Mouse (Mus musculus): Measurements from ENCODE around the gene Knstrn.

The Knstrn gene

DNA sequence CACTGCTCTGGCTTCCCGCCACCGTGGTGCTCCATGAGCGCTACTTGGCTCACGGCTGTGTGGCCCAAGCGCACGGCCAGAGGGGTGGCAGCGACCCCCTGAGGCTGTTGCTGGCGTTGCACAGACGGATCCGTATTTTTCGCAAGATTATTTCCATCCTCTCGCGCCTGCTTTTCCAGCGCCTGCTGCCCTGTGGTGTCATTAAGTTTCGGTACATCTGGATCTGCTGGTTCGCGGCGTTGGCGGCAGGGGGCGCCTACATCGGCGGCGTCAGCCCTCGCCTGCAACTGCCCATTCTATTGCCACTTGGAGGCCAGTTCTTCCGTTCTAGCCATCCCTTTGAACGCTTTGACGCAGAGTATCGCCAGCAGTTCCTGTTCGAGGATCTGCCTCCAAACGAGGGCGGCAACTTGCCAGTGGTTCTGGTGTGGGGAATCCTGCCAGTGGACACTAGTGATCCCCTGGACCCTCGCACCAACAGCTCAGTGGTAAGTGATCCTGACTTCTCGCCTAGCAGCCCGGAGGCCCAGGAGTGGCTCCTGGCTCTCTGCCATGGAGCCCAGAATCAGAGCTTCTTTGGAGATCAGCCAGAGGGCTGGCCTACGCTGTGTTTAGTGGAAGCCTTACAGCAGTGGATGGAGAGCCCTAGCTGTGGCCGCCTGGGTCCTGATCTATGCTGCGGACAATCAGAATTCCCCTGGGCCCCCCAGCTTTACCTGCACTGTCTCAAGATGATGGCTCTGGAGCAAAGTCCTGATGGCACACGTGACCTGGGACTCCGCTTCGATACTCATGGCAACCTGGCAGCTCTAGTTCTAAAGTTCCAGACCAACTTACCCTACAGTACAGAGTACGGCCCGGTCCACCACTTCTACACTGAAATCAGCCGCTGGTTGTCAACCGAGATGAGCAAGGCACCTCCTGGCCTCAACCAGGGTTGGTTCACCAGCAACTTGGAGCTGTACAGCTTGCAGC, 23.0 kb upstream of the Knstrn start:
- DNase-seq (ENCODE audit: low spot score in 2 of 2): peak; percentile 58 to 67

DNA sequence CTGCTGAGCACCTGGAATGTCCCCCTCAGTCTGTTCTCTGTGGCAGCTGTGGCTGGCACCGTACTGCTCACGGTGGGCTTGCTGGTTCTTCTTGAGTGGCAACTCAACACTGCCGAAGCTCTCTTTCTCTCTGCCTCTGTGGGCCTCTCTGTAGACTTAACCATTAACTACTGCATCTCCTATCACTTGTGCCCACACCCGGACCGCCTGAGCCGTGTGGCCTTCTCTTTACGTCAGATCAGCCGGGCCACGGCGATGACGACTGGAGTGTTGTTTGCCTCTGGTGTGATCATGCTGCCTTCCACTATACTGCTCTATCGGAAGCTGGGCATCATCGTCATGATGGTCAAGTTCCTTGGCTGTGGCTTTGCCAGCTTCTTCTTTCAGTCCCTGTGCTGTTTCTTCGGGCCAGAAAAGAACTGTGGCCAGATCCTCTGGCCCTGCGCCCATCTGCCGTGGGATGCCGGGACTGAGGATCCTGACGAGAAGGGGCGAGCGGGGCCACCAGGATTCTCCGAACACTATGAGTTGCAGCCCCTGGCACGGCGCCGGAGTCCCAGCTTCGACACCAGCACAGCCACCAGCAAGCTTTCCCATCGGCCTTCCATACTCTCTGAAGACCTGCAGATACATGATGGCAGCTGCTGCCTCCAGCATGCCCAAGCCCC, 22.1 kb upstream of the Knstrn start:
- no peak for DNase-seq (ENCODE audit: low spot score in 2 of 2)

DNA sequence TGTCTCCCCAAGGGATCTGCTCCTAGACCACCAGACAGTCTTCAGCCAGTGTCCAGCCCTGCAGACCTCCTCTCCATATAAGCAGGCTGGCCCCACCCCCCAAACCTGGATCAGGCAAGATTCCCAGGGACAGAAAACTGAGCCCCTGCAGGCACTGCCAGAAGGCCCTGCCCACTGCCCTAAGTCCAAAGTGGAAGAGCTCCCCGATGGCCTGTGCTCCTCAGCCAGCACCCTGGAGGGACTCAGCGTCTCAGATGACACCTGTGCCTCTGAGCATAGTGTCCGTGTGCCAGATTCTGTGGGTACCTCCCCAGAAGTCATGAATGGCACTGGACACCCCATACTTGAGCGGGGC, 21.6 kb upstream of the Knstrn start:
- DNase-seq (ENCODE audit: low spot score in 2 of 2): no peak

DNA sequence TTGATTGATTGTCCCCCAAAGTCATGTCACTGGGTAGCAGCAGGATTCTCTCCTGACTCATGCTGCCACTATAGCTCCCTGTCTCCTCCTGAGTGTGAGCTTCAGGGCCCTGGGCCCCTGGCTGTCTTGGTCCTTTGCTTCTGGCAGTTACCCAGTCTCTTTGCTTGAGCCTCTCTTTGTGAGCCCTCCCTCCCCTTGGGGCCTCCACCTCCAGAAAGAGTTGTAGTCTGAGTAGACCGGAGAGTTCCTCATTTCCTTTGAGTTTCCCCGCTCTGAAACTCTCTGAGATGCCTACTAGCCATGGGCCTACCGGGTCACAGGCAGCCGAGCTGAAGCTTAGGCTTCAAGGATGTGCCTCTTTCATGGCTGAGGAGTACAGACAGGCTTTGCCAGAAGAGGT, 20.2 kb upstream of the Knstrn start:
- DNase-seq (ENCODE audit: low spot score in 2 of 2): no peak

DNA sequence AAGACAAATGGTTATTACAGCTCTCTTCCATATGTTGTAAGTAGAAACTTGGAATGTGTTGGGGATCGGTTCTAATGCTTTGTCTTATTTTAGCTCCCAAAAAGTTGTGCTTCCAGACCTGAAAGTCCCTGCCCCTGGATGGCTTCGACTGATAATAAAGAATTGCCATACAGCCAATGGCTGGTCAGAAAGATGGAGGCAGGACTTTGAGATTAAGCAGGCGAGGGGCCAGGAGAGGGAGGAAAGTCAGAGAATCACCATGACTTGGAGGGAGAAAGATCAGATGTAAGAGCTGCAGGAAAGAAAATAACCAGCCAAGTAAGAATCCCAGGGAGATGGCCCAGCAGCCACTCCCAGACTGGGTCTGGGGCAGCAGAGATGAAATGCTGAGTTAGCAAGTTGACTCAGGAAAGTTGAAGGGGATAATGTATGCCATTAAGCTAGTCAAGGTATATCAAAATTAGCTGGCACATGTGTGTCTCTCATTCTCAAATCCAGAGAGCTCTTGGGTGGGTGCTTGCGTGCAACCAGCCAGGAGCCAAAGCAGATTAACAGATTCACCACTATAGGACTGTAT, 11.2 kb upstream of the Knstrn start:
- no peak for DNase-seq (ENCODE audit: low spot score in 2 of 2)

DNA sequence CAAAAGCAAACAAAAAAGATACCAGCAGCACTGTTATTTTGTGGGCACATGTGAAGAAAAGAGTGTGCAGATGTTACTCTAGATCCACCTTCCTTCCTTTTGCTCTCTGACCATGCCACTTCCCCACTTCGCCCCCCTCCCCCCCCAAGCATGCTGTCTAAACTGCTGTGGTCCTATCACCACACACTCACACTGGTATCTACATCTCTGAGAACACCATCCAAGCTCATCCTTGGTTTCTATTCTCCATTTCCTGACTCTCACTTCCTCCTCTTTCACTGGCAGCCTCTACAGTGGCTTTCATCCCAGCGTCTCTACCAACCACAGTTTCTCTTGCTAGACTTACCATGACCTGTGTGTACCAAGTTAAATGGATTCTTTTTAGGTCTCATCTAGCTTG, 9.3 kb upstream of the Knstrn start:
- no peak for DNase-seq (ENCODE audit: low spot score in 2 of 2)

DNA sequence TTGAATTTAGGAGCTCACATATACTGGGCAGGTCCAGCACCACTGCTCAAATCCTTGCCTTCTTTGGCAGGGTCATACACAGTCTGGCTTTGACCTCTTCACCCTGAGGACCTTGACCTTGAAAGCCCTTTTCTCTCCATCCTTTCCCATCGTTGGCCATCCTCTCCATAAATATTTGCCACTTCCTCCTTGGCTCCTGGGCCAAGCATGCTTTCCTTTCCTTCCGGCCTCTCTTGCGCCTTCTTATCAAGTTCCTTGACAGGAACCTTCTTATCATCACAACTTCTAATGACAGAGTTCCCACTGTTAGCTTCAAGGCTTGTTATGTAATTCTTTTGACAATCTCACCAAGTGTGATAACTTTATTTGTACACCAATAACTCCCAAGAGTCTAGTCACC, 8.7 kb upstream of the Knstrn start:
- no peak for DNase-seq (ENCODE audit: low spot score in 2 of 2)

DNA sequence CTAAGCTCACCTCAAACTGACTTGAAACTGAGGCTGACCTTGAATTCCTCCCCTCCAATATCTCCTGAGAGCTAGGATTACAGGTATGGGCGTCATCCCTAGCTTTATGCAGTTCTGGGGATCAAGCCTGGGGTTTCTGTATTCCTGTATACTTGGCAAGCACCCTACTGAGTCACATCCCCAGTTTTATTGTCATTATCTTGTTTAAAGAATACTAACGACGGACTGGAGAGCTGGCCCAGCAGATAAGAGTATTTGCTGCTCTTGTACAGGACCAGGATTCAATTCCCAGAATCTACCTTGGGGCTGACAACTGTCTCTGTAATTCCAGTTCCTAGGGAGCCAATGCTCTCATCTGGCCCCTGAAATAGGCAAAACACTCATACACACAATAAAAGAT, 8.0 kb upstream of the Knstrn start:
- no peak for DNase-seq (ENCODE audit: low spot score in 2 of 2)

DNA sequence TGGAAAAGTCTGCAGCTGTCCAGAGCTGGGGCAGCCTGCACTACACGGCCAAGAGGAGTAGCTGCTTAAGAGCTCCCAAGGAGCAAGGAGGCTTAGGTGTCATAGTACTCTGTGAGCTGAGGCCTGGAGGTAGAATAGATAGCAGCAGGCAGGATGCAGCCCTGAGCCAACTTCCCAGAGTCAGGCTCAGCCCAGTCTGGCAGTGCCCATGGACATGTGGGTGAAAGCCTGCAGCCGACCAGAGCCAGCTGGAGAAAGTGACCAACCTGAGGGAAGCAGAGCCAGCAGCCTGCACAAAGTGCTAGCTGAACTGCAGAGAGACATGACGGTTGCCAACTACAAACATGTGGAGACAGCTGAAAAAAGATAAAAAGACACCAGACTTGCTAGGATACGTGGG, 6.9 kb upstream of the Knstrn start:
- DNase-seq (ENCODE audit: low spot score in 2 of 2): no peak

DNA sequence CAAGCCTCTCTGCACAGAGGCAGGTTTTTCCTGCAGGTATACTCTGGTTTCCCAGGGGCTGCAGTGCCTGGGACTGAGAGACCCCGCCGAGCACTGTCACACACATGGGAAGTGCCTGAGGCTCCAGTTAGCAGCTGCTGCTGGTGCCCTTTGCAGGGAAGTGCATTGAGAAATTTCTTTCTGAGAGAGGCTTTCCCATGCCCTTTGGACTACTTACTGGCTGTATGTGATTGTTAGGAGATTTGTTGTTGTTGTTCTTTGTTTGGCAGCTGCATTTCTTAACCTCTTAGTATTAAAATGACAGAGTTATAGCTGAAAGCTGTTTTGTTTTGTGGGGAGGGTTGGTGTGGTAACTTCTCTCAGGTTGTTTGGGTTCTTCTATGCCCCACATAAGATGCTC, 2.9 kb upstream of the Knstrn start:
- no peak for DNase-seq (ENCODE audit: low spot score in 2 of 2)

DNA sequence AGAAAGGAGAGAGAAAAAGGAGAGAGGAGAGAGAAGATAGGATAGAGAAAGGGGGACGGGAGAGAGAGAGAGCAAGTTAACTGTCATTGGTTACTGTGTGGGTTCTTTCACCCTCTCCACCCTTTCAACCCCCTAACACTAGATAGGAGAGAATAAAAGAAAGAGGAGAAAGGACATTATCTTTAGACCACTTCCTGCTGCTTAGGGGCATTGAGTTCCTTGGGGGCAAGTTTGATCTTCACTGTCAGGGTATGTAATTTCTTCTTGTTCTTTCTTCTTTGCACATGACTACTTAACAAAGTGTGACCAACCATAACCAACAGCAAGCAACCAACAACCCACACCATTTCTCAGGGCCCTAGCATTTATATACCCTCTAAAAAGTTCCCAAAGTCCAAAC, 1.1 kb upstream of the Knstrn start:
- DNase-seq (ENCODE audit: low spot score in 2 of 2): no peak

DNA sequence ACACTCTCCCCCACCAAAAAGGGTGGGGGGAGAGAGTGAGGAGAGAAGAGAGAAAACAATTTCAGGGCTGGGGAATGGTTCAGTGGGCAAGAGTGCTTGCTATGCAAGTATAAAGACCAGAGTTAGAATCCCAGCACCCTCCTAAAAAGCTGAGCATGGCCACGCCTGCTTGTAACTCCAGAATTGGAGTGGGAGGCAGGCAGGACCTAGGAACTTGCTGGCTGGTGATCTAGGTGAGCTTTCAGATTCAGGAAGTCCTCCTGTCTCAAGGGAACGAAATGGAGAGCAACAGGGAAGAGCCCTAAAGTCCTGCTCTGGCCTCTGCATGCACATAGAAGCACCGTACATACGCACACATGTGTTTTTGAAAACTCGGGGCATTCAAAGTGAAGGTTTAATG, 9.0 kb downstream of the Knstrn start:
- no peak for DNase-seq (ENCODE audit: low spot score in 2 of 2)

DNA sequence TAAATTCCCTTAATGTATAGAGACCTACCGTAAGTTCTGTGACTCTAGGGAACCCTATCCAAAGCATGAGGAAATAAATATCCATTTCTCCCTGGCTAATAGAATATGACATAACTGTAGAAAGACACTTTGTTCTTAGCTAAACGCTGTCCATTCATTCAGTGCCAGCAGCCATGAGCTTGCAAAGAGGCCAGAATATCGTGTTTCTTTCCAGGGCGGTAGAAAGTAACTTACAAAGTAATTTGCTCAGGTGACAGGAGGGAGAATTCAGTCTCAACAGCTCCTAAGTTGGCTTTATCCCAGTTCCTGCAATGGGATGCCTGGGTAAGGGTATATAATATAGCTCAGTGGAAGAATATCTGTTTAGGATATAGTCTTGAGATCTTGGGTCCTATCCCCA, 10.6 kb downstream of the Knstrn start:
- no peak for DNase-seq (ENCODE audit: low spot score in 2 of 2)

DNA sequence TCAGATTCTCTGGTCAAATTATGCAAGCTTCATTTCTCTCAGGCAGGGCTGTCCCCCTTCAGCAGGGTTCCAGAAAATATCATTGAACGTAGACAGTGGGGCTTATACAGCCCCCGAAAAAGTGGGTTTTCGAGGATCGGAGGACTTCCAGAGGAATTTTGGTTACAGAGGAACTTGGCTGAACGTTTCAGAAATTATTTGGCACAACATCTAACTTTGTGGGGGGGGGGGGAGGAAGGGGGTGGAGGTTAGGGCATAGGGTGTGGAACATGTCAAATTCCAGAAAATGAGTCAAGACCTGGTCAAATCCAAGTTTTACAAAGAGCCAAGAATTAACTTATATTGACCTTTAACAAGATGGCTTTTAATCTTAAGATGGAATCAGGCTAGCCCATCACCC, 15.3 kb downstream of the Knstrn start:
- DNase-seq (ENCODE audit: low spot score in 2 of 2): no peak

DNA sequence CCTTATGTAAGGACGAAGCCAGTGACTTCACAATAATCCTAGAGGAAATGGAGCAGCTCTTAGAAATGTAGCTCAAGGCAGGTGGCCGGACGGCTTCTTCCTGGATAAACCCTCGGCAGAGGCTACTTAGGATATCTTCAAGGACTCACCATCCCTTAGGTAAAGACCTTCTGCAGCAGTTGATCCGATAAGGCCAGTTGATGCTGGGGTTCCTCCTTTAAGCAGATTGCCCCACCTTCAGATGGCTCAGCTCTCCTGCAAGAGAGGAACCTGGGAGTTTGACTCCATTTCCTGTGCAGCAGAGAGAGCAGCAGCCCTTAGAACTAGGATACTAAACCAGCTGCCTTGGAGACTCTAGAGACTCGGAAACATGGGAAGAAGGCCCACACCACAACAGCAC, 20.3 kb downstream of the Knstrn start:
- DNase-seq (ENCODE audit: low spot score in 2 of 2): no peak

DNA sequence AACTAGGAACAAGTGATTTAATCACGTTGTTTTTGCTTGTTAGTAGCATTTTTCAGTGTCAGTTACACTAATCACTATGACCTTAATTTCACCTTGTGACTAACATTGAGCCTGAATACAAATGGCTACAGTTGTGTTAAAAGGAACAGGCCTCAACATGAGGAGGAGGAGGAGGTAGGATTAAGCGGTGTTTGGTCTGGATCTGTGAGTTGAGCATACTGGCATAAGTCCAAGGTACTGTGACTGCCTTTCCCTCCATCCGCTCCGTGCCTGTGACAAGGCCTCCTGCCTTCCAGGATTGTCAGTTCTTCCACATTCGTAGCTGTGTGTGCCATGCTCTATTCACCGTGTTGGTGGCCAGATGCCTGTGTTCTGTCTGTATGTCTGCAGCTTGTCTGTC, 21.3 kb downstream of the Knstrn start:
- no peak for DNase-seq (ENCODE audit: low spot score in 2 of 2)

DNA sequence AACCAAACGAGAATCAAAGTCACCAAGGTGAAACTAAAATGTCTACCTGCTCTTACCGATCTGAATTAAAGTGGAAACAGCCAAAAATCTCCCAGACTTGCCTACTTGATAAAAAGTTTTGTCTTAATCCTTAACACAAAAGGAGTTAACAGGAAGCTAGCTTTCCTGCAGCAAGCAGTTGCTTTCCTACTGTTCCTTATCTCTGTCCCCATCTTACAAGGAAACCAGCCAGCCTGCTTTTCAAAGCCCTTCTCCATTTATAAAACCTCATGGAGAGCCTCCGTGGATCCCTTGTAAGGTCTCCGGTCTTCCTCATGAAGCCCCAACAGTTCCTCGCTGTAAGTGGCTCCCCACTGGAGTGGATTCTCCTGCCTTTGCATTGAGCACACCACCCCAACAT, 24.5 kb downstream of the Knstrn start:
- DNase-seq (ENCODE audit: low spot score in 2 of 2): no peak

DNA sequence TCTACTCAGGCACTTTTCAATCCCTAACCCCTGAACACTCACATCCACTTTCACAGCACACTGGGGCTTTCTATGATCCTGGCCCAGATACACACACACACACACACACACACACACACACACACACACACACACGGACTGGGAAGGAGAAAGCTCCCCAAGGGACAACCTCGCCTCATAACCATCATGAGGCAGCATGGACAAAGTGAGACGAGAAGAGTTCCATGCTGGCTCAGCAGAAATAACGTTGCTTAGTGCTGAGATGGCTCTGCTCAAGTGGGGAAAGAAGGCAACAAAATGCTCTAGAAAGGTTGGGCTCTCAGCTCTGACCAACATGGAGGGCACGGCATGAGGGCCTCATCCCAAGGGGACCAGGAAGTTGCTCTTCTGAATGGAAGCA, 27.4 kb downstream of the Knstrn start:
- no peak for DNase-seq (ENCODE audit: low spot score in 2 of 2)

DNA sequence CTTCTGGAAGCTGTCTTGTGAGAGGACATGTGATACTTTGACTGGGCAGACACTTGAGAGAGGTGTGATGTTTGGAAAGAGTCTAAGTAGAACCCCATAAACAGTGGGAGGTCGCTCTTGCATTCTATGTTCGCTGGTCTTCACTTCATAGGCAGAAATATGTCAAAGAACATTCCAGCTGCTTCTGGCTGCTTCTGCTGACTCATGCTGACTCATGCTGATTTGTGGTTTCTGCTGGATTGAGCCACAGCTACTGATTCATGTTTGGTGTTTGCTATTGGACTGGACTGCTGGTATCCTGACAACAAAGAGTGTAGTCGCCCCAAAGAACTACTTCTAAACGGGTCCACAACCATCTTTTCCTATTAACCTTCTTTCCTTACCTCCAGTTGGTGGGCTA, 28.0 kb downstream of the Knstrn start:
- no peak for DNase-seq (ENCODE audit: low spot score in 2 of 2)

DNA sequence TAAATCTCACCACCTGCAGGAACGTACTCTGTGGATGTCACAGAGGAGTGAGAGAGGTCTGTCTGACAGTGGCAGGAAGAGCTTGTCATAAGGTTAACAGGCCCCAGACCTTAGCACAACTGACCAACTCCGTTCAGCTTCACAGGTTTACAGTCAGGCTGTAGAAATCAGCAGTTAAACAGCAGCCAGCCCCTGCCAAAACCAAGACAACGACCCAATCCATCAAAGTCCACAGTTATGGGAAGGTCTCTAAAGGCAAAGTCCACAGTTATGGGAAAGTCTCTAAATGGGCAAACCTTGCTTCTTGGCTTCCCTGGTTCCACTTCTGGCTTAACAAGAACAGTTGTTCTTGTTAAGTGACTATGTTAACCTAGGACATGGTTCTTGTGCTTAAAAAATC, 30.6 kb downstream of the Knstrn start:
- DNase-seq (ENCODE audit: low spot score in 2 of 2): no peak

DNA sequence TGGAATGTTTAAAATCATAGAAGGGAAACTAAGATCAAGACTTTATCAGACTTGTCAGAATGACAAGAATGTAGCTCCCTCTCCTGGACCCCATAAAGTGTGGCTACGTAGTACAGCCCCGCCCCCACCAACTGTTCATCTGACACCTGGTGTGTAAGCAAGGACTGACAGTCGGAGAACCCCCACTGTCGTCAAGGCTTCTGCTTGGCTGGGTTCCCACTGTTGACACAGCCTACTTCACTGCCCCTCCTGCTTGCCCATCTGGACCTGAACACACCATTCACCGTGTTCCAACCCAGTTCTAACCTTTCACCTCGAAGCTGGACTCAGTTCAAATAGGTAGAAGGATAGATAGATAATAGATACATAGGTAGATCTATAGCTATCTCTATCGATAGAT, 32.4 kb downstream of the Knstrn start:
- DNase-seq (ENCODE audit: low spot score in 2 of 2): no peak

DNA sequence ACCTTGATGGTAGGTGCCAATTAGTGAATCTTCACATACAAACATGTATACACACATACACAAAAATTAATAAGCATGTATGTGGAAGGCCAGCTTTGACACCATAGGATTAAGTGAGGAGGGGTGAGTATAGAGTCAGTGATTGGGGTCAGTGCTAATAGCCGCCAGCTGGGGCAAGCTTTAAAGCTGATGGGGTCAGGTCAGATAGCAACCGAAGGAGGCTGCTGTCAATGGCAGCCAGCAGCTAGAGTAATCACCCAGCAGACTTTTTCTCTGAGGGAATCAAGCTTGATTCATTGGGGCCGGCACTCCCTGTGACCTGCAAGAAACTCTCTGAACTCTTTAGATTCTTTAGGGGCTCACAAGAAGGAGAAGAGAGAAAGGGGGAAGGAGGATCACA, 38.0 kb downstream of the Knstrn start:
- DNase-seq (ENCODE audit: low spot score in 2 of 2): no peak
